Mouse (Mus musculus) 3T3-L1 (cell line): Measurements from ENCODE around the gene Rab39.

Experiments
- DNase-seq: peaks from one replicate; pipeline ENCODE4 v3.0.0-alpha.2; 2015; ENCODE audit warnings: low read depth, low spot score

The Rab39 gene

DNA sequence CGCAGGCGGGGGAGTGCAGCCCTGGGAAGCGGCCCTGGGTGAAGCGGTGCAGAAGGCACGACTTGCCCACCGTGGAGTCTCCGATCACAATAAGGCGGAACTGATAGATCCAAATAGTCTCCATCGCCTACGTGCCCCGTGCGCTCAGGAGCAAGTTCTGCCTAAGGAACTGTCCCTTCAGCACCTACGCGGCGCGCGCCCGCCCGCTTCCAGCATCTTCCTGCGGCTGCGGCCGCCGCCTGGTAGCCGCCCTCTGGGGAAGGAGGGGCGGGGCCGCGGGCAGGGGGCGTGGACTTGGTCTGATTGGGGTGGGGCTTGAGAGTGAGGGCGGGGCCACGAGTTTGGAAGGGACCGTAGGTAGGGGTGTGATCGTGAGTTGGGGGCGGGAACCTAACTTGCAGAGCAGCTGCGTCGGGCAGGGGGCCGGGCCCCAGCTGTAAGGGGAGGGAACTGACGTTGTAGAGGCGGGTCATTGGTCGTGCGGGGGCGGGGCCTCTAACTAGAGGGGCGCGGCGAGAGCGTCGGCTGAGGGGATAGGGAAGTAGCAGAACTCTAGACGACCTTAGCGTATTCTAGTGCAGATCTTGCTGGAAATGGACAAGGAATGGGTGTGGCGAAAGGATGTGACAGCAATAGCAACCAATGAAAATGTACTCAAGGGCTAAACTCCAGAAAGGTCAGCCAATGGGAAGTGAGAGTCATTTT lies at the start of gene Rab39:
Gene Rab39, minus strand, starts transcription at position 241 of the 705 bp plus-strand sequence.
- DNase-seq, result no peak

DNA sequence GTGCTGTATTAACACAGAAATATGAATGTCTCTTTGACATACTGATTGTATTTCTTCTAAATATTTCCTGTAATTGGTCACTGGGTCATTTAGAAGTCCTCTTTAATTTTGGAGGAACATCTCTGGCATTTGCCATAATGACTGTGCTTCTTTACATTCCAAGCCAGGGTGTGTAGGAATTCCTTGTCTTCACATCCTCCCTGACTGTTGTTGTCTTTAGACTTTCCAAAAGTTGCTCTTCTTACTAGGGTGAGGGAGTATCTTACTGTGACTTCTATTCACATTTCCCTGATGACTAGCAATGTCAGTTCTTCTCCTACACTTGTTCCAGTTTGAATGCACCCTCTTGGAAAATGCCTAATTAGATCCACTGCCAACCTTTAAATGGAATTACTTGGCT lies 48.8 kb upstream of the Rab39 start:
- DNase-seq, result no peak

DNA sequence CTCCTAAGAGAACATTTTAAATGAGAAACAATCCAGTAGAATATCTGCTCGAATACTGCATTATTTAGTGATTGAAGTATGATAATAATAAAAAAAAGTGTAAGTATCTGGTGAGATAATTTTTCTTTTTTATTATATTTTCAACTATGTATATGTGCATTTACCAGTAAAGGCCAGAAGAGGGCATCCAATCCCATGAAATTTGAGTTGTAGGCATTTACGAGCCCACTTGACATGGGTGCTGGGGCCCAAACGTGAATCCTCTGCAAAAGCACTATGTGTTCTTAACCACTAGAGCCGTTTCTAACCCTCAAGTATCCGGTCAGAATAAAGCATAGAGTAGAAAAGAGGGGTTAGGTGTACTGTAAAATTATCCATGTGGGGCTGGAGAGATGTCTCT lies 44.9 kb upstream of the Rab39 start:
- DNase-seq, result peak; percentile 18

DNA sequence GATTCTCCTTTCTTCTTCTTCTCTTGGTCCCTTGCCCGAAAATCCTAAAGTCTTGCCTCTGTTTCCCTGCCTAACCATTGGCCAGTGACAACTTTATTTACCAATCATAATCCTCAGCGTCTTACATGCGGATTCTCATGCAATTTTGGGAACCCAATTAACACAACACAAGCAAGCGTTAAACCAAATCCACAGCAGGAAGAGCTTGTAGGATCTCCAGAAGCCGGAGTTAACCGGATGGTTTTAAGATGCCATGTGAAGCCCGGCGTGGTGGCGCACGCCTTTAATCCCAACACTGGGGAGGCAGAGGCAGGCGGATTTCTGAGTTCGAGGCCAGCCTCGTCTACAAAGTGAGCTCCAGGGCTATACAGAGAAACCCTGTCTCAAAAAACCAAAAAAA lies 44.4 kb upstream of the Rab39 start:
- no peak for DNase-seq

DNA sequence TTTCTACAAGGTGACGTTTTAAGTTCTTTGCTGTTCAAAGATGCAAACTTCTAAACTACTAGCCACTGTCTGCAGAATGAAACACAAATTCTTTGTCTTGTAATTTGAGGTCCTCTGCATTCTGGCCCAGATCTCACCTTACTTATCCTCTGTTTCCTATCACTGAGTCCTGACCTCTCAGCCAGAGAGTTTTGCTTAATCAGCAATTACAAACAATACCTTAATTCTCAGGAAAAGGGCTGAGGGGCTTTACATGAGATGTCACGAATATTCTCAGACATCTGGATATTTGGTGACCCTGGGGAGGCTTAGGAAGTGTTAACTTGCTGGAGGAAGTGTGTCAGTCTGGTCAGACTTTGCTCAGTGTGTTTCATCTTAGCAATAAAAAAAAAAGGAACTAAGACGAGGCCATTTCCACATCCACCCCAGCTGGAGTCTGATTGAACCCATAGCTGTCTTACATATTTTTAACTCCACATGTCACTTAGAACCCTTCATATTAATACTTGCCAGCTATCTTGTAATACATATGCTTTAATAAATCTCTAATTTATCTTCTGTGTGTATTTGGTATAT lies 34.9 kb upstream of the Rab39 start:
- DNase-seq, result no peak

DNA sequence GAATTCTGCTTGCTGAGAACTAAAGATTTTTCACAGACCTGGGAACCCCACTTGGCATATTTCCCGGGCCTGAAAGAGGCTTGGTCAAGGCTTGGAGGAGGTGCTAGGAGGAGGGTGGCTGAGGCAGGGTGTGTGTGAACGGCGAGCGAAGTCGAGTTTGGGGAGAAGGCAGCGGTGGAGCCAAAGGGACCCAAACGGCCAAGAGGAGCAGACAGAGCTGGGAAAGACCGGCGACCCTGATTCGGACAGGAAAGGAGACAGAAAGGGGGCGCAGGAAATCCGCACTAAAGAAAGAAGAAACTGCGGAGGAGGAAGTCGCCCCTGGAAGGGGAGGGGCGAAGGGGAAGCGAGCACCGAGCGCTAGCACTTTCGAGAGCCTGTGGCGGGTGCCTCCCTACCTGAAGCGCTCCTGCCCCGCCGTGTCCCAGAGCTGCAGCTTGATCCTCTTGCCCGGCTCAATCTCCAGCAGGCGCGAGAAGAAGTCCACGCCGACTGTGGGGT lies 491 bp downstream of the Rab39 start:
- DNase-seq, result no peak

DNA sequence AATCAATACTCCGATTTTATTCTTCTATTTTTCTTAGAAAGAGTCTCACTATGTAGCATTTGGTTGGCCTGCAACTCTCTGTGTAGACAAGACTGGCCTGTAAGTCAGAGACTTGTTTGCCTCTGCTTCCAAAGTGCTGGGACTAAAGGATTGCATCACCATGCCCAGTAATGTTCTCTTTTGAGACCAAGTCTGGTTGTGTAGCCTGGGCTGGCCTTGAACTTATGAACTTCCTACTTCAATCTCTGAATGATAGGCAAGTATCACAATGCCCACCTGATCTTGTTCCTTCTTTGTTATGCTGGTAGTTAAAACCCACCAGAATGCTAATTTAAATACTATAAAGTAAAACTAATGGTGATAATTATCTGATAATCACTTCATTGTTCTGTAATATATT lies 3.0 kb downstream of the Rab39 start:
- no peak for DNase-seq

DNA sequence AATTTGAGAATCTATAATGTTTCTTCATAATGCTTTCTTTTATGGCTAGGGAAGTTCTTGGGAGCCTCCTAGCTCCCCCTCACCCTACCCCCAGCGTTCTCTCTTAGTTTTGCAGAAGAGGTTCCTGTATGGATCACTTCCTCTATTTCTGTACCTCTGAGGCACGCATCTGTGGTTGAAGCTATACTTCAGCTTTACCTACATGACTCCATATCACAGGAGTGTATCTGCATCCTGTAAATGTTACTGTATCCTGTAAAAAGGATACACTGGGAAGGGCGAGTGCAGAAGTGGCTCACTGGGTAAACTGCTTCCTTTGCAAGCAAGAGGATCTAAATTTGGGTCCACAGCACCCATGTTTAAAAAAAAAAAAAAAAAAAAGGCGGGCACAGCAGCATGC lies 5.5 kb downstream of the Rab39 start:
- no peak for DNase-seq

DNA sequence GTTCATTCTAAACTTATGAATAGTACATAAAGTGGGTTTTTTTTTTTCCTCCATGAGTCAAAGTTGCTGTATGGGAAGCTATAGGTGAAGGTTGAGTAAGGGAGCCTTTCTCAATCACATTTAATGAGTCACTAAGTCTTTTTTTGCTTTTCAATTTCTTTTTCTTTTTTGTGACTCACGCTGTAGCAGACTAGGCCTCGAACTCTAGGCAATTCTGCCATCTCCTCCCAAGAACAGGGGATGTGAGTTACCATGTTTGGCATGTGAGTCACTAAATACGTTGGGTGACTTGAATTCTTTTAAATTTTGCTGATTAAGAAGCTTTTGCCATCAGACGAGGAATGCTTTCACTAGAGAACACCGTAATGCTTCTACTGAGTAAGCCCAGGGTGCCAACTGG lies 10.2 kb downstream of the Rab39 start:
- peak; percentile 69 for DNase-seq

DNA sequence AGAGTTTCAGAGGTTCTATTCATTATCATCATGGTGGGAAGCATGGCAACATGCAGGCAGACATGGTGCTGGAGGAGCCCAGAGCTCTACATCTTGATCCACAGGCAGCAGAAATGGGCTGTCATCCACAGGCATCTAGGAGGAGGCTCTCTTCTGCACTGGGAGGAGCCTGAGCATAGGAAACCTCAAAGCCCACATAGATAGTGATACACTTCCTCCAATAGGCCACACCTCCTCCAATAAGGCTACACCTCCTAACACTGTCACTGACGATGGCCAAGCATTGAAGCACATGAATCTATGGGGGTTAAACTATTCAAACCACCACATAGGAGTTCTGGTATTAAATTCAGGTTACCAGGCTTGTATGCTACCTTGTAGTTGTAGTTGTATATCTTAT lies 12.3 kb downstream of the Rab39 start:
- DNase-seq, result no peak

DNA sequence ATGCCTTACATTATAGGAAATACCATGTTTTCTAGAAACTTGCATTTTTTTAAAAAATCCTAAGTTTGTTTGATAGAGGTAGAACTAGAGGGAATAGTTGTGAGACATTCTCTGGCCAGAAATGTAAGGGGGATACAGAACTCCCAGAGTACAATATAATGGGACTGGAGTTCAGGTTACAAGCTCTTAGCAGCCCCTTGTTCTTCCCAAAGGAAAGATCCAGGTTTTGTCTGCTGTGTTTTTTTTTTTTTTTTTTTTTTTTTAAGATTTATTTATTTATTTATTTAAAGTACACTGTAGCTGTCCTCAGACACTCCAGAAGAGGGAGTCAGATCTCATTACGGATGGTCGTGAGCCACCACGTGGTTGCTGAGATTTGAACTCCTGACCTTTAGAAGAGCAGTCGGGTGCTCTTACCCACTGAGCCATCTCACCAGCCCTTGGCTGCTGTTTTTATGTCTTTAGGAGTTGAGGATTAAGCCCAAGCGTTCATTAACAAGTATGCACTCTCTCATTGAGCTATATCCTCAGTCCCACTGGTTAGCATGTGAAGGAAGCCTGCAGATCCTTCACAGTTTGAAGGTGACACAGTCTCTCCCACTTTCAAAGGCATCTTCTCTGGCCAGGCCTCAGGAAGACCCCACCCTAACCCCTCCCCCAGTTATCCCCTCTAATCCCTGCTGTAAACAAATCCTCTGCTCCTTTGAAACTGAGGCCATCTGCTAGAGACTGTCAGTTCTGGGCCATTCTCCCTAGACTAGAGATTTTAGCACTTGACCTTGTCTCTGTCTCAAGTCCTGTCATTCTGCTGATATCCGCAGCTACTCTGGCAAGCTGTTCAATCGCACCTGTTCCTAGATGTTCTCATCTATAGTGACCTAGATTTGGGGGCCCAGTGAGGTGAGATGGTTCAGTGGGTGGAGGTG lies 14.0 kb downstream of the Rab39 start:
- no peak for DNase-seq

DNA sequence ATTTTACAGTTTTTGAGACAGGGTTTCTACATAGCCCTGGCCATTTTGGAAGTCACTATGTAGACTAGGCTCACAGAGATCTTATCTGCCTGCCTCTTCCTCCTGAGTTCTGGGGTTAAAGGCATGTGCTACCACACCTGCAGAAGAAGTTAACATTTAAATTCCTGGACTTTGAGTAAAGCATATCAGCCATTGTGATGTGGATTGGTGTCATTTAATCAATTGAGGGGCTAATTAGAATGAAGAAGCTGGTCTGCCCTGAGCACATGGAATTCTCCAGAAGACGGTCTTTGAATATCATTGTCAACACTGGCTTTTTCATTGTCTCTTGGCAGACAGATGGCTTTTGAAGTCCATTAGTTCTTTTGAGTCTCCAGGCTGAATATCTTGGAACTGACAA lies 25.2 kb downstream of the Rab39 start:
- DNase-seq, result no peak

DNA sequence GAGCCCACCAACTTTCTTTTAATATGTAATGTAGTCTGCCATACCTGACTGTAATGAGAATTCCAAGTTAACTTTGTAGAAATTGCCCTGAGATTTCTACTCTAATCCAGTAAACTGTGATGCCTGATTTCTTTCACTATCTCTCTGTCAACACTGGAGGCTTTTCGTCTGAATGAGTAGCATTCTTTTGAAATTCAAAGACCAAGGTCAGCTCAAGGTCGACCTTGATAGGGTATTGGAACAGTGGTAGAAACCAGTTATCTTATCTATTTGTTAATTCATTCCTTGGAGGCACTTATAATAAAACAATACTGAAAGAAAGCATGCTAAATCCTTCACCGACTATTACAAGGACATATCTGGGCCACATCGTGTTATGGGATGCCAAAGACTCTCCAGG lies 29.1 kb downstream of the Rab39 start:
- DNase-seq, result no peak

DNA sequence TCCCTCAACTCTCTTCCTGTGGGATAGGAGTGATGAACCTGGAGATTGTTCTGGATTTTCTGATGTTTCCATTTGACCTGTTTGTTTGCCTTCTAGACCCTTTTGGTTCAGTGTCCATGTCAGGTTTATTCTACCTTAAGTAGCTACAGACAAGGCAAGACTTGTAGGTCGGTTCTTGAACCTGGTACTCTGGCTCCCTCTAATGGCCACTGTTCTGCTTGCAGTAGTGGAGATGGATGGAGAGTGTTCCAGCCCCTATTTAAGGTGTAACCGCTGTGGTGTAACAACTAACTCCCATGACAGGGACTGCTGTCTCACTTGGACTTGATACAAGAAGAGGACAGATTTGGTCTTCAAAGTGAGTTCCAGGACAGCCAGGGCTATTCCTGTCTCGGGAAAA lies 32.5 kb downstream of the Rab39 start:
- peak; percentile 82 for DNase-seq

DNA sequence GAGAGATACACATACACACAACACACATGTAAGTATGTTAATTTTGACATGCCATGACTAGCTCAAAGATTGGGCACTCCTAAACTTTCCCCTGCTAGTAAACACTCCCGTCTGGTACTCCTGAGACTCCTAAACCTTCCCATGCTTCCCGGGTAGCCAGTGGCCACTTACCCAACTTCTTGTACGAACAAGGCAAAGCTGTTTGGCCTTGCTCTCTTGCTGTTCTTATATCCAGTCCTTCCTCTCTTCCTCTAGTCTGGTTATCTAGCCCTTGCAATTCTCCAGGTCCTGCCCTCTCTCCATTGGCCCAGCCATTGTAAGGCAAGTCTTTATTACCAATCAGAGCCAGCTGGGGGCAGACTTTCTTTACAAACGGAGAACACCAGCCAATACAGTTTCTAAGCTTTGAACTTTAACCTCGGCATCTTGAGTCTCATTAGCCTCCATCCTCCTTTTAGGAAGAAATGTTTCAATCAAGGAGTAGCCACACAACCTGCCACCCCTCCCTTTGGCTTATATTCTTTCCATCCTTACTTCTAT lies 36.3 kb downstream of the Rab39 start, which contains the start of gene Cul5:
Gene Cul5, minus strand, starts transcription at position 335 of the 540 bp plus-strand sequence.
- peak; percentile 63 for DNase-seq

DNA sequence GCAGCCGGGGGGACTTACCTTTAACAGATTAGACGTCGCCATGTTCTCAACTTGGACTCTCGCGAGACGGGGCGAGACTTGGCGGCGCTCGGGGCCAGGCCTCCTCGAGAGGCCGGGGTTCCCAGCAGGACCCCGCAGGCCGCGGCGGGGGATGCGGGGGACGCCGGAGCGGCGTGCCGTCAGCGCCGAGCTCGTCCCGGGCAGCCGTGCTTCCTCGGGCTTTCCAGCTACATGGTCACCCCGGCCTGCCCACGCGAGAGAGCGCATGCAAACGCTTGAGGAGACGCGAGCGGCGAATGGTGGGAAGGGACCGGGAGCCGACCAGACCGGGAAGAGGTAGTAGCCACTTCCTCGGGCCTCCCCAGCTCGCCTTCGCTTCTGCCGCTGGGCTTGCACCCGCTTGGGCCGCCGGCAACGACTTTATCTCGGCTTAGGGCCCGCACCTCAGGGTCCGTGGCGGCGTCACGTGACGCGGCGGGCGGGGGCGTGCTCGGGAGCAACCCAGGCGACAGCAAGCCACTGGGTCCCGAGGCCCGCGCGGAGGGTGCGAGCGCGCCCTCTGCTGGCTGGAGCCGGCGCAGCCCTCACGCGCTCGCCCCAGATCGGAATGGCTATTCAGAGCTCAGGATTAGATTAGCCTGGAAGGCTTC lies 38.9 kb downstream of the Rab39 start:
- peak; percentile 85 for DNase-seq

DNA sequence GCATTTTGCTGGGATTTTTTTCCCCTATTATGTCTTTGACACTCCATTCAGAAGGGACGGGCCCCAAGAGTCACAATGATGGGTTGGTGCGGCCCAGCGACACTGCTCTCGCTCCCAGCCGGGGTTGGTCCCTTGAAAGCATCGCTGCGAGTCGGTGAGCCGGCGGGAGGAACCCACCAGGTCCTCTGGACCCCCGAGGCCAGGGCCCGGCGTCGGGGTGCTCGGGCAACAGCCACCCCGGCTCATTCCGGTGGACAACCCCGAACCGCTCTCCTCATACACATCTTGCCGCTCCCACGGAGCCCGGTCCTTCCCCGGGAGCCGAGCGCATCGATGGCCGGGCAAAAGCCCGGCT lies 39.4 kb downstream of the Rab39 start:
- no peak for DNase-seq

DNA sequence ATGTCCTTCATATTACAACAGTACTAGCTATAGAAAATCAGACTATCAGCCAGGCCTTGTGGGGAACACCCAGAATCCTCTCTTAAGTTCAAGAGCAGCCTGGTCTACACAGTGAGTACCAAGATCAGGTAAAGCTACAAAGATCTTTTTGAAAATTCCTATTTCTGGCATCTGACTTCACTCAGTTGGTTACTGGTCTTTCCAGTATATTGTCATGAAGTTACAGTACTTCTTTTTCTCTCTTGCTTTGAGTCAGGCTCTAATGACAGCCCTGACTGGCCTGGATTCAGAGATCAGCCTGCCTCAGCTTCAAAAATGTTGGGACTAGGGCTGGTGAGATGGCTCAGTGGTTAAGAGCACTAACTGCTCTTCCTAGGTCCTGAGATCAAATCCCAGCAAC lies 40.6 kb downstream of the Rab39 start:
- no peak for DNase-seq

DNA sequence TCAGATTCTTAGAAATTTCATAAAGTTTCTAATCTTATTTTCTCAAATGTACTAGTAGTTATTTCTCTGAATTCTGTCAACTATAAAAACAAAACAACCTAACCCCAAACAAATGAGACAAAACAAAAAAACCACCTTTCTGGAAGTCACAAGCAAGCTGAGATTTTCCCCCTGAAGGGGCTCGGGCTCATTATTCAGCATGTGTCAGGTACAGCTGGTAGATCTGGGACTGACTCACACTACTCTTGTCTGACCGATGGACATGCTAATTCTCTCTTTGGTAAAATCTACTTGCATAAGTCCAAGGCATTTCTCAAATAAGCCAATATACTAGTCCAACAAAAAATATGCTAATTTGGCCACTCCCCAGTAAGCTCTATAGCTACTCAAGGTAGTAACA lies 41.2 kb downstream of the Rab39 start:
- no peak for DNase-seq

DNA sequence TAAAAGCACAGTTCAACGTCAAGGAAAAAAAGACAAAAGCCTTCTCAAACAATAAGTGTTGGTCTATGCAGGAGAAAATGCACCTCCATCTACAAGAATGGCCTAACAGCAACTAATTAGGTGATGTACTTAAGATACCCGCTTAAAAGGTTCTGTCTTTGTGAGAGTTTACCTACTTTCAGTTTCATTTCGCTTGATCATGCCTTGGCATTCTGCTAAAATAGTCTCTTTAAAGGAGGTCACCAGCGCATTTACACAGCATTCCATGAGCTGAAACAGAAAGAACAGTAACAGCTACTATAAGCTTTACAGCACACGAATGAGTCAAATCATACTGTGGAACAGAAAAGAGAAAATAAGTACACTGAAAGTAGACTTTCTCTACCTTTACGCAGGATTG lies 71.2 kb downstream of the Rab39 start:
- no peak for DNase-seq
